Mouse (Mus musculus): ENCODE measurements at regions not wholly inside any gene's neighbourhood (a gene's known extent, or its start where the extent isn't known, plus 50 kb on each side); places are given as distances from the start of the nearest gene placed in this dataset.

- no peak for ATAC-seq (ENCODE audit: insufficient read depth)
- H3K27me3 ChIP-seq (ENCODE audit: insufficient read depth, low read length), result no peaks in the 10 kb centered on the region
- H3K4me2 ChIP-seq, result no peak overlapping the region
- H3K36me3 ChIP-seq (ENCODE audit: insufficient read depth), result no peaks in the 10 kb centered on the region
- H3K9ac ChIP-seq, result no peak overlapping the region
- no peak for TF ChIP-seq CTCF (IDR thresholded peaks at IDR 0.05; ENCODE audit: low read depth)
- H3K4me1 ChIP-seq (ENCODE audit: insufficient read depth), result peaks cover 4% of the 10 kb centered on the region; the same call in 1 of the 2 replicates
- no peak for DNase-seq
- H3K27ac ChIP-seq (ENCODE audit: low read depth), result no peak overlapping the region
- 85% methylated on average over 5 of the region's 5 CpGs for WGBS
- H3K4me3 ChIP-seq (ENCODE audit: low read depth, low read length), result no peak overlapping the region
- no peaks in the 10 kb centered on the region for H3K9me3 ChIP-seq (ENCODE audit: low read depth, low read length)
Observed at GRCm38 (mm10) chr17:45894166-45894565, 138.0 kb downstream of the Vegfa start.

- Histone ChIP-seq H3K9me3 (ENCODE audit: low read depth, low read length) (no peaks in the 10 kb centered on the region), H3K4me2 (no peak overlapping the region), H3K27me3 (ENCODE audit: insufficient read depth, low read length) (no peaks in the 10 kb centered on the region), H3K4me3 (ENCODE audit: low read depth, low read length) (no peak overlapping the region), H3K4me1 (ENCODE audit: insufficient read depth) (peaks cover 5% of the 10 kb centered on the region; the same call in 1 of the 2 replicates), H3K9ac (no peak overlapping the region), H3K27ac (ENCODE audit: low read depth) (no peak overlapping the region), H3K36me3 (ENCODE audit: insufficient read depth) (no peaks in the 10 kb centered on the region)
- DNase-seq (no peak), ATAC-seq (ENCODE audit: insufficient read depth) (no peak)
- 71% methylated on average over 6 of the region's 6 CpGs for WGBS
- TF ChIP-seq CTCF (IDR thresholded peaks at IDR 0.05; ENCODE audit: low read depth), result no peak
Observed at GRCm38 (mm10) chr17:45893698-45894097, 138.5 kb downstream of the Vegfa start.

DNA sequence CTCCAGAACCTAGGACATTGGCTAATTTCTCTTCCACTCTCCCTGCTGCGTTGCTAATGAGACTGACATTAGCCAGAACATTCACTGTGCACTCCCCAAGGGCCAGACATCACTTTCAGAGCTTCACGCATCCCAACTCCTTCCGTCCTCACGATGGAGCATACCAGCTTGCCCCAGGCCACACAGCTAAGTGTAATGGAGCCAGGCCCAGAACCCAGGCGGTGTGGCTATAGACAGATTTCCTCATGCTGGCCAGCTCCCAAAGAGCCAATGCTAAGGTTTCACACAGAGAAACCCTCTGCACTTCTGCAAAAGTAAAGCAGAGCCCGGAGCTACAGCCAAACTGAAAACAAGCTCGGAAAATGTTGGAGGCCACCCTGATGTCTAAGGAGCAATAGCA, 139.1 kb downstream of the Vegfa start:
- Histone ChIP-seq H3K4me2 (no peak overlapping the region), H3K27ac (ENCODE audit: low read depth) (no peak overlapping the region), H3K9ac (no peak overlapping the region), H3K27me3 (ENCODE audit: insufficient read depth, low read length) (no peaks in the 10 kb centered on the region), H3K4me1 (ENCODE audit: insufficient read depth) (peaks cover 5% of the 10 kb centered on the region; the same call in 1 of the 2 replicates), H3K36me3 (ENCODE audit: insufficient read depth) (no peaks in the 10 kb centered on the region), H3K9me3 (ENCODE audit: low read depth, low read length) (no peaks in the 10 kb centered on the region), H3K4me3 (ENCODE audit: low read depth, low read length) (no peak overlapping the region)
- ATAC-seq (ENCODE audit: insufficient read depth) (no peak), DNase-seq (no peak)
- 79% methylated on average over 7 of the region's 7 CpGs for WGBS
- TF ChIP-seq CTCF (IDR thresholded peaks at IDR 0.05; ENCODE audit: low read depth), result no peak

DNA sequence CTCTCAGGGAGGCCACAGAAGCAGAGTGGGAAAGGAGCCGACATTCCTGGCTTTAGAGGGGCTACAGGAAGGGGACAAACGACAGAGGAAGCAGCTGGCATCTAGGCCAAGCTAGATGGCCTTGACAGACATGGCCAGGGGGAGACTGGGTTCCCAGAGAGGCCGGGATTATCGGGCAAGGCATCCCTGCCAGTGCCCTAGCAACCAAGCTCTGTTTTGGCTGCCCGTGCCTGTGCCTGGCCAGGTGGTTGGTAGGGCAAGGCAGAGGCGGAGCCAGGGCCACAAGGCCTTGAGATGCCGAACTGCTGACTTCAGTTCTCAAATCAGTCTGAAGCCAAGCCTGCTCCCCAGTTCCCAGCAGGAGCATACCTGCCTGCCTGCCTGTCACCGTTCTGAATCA, 142.7 kb downstream of the Vegfa start:
- no peak for TF ChIP-seq CTCF (IDR thresholded peaks at IDR 0.05; ENCODE audit: low read depth)
- Histone ChIP-seq H3K4me3 (ENCODE audit: low read depth, low read length) (no peak overlapping the region), H3K9ac (0 out of 2 replicates have a peak overlapping the region, but pooled peaks have one; percentile 9), H3K36me3 (ENCODE audit: insufficient read depth) (no peaks in the 10 kb centered on the region), H3K9me3 (ENCODE audit: low read depth, low read length) (no peaks in the 10 kb centered on the region), H3K4me2 (no peak overlapping the region), H3K27me3 (ENCODE audit: insufficient read depth, low read length) (no peaks in the 10 kb centered on the region), H3K4me1 (ENCODE audit: insufficient read depth) (peaks cover 26% of the 10 kb centered on the region), H3K27ac (ENCODE audit: low read depth) (no peak overlapping the region)
- ATAC-seq (ENCODE audit: insufficient read depth) (no peak), DNase-seq (peak; percentile 47)
- 39% methylated on average over 8 of the region's 8 CpGs for WGBS

- no peak for ATAC-seq (ENCODE audit: insufficient read depth)
- no peak for DNase-seq
- Histone ChIP-seq H3K4me1 (ENCODE audit: insufficient read depth) (peaks cover 26% of the 10 kb centered on the region), H3K27ac (ENCODE audit: low read depth) (no peak overlapping the region), H3K9ac (no peak overlapping the region), H3K9me3 (ENCODE audit: low read depth, low read length) (no peaks in the 10 kb centered on the region), H3K4me2 (no peak overlapping the region), H3K36me3 (ENCODE audit: insufficient read depth) (no peaks in the 10 kb centered on the region), H3K4me3 (ENCODE audit: low read depth, low read length) (no peak overlapping the region), H3K27me3 (ENCODE audit: insufficient read depth, low read length) (no peaks in the 10 kb centered on the region)
- 46% methylated on average over 7 of the region's 7 CpGs for WGBS
- no peak for TF ChIP-seq CTCF (IDR thresholded peaks at IDR 0.05; ENCODE audit: low read depth)
Observed at GRCm38 (mm10) chr17:45889051-45889450, 143.1 kb downstream of the Vegfa start.

DNA sequence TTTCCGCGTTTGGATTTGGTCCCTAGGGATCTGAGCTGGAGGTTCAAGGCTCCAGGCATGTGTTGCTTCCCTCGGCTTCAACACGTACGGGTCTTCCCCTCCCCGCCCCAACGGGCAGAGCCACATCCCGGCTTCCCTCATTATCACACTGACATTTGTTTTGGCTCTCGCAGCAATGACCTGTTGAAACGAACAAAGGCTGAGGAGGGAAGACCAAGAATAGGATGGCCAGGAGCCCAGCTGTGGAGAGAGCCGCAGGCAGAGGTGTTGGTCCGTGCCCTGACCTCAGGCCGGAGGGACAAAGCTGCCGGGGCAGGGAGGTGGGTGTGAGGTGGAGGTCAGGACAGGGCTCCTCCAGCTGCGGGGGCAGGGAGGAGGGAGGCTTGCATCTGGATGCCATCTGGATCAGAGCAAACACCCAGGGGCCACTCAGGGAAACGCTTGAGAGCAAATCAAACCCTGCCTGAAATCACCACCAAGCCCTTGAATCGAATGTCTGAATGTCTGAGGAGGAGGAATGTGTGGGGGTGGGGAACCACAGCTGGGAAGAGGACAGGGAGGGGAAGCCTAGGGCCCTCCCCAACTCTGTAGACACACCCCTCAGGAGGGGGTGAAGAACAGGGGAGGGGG, 145.6 kb downstream of the Vegfa start:
- Histone ChIP-seq H3K27ac (ENCODE audit: low read depth) (peak overlapping the region; percentile 34; the same call in 1 of the 2 replicates), H3K27me3 (ENCODE audit: insufficient read depth, low read length) (no peaks in the 10 kb centered on the region), H3K4me3 (ENCODE audit: low read depth, low read length) (no peak overlapping the region), H3K4me1 (ENCODE audit: insufficient read depth) (peaks cover 30% of the 10 kb centered on the region), H3K9me3 (ENCODE audit: low read depth, low read length) (no peaks in the 10 kb centered on the region), H3K36me3 (ENCODE audit: insufficient read depth) (no peaks in the 10 kb centered on the region), H3K4me2 (peak overlapping the region; percentile 23), H3K9ac (no peak overlapping the region)
- WGBS, result 3% methylated on average over 17 of the region's 17 CpGs
- ATAC-seq (ENCODE audit: insufficient read depth) (peak; percentile 50), DNase-seq (peak; percentile 54)
- TF ChIP-seq CTCF (IDR thresholded peaks at IDR 0.05; ENCODE audit: low read depth), result no peak

DNA sequence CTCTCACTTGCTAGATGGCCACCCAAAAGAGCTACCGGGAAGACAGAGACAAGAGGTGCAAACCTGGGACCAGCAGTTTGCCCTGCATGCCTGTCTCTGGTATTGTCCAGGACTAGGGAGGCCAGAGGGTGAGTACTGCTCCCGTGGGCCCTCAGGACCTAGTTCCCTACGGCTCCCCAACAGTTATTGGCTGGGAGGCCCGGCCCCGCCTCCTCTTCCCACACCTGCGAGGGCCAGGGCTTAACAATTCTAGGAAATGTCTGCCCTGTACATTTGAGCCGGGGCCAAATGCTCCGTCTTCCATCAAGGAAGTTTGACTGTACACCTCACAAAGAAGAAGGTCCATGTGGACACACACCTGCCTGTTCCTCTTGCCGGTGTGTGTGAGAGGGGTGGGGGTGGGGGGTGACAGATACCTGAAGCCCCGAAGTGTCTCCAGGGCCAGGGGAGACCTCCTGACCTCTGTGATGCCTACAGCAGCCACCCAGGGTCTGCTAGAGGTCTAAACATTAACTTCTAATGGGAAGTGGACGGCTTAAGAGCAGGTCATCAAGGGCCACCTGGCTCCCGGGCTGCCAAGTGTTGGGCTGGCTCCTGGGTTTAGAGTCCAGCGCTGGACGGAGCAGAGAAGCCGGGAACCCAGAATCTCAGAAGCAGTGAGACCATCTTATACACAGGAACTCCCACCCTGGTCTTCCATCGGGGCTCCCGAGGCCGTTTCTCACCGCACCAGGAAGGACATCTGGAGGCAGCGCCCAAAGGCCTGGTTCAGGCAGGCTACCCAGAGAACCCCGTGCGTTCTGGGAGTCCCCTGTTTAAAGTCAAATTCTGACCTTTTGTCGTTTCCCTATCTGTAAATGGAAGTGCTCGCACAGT, 146.5 kb downstream of the Vegfa start:
- no peaks in the 10 kb centered on the region for H3K36me3 ChIP-seq (ENCODE audit: insufficient read depth)
- H3K27me3 ChIP-seq (ENCODE audit: insufficient read depth, low read length), result no peaks in the 10 kb centered on the region
- H3K4me2 ChIP-seq, result peak overlapping the region; percentile 23
- 31% methylated on average over 24 of the region's 24 CpGs for WGBS
- peaks cover 30% of the 10 kb centered on the region for H3K4me1 ChIP-seq (ENCODE audit: insufficient read depth)
- H3K9me3 ChIP-seq (ENCODE audit: low read depth, low read length), result no peaks in the 10 kb centered on the region
- H3K27ac ChIP-seq (ENCODE audit: low read depth), result peak overlapping the region; percentile 7; the same call in 1 of the 2 replicates
- DNase-seq, result peak; percentile 29
- peak; percentile 9; the same call in 1 of the 2 replicates for ATAC-seq (ENCODE audit: insufficient read depth)
- no peak overlapping the region for H3K4me3 ChIP-seq (ENCODE audit: low read depth, low read length)
- TF ChIP-seq CTCF (IDR thresholded peaks at IDR 0.05; ENCODE audit: low read depth), result no peak
- no peak overlapping the region for H3K9ac ChIP-seq
